Mouse (Mus musculus) layer of hippocampus, postnatal 10 days (tissue): ENCODE results near the gene Naa11. TPM values are rescaled to one million over a fixed set of nuclear protein-coding genes. Genes with fewer than 3 reads are reported as not detected.

ENCODE experiments used
- DNase-seq, 2 experiments: peaks; one replicate each; pipeline ENCODE4 v3.0.0; 2021; ENCODE audit warnings: low spot score in 2 of 2
- total RNA-seq, 2 experiments: library from RNA; stranded (reverse); gene quantifications; 2 replicates each; pipeline ENCODE4 v1.2.3; 2021

Naa11 gene
- total RNA-seq, 2 experiments from 2014 or later: not detected

DNA sequence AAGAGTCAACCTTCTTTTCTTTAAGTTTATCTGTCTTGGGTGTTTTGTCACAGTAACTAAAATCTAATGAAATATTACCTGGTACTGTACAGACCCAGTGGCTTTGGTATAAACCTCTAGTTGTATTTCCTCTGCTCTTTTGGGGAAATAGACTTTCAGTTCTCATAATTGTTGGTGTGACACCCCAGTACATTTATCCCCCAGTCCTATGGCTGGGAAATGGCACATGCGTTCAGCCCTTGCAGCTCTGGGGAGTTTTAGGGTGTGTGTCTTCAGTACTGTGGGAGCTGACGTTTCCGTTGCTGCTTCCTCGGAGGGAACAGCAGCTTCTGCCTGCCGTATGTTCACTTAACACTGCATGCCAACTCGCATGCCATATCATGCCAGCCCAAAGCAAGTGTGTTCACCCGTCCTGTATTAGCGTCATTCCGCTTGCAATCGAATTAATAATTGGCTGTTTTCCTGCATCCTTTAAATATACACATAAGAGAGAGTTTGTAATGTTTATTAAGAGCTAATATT lies 46.4 kb downstream of the Naa11 start:
- DNase-seq: peak in 1 of 2 experiments; percentile 13

DNA sequence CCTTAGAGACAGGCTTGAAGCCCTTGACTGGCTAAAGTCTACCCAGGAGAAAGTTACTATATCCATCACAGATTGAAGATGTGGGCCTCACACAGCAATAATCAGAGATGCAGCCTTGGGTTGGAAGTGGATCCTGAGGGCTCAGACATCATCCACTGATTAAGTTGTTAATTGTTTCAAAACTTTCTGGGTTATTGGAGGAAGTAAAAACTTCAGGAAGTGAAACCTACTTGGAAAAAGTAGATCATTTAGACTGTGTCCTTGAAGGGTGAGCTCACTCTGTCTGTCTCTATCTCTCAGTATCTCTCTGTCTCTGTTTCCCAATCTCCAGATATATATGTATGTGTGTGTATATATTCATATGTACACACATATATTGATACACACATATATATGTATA lies 47.0 kb downstream of the Naa11 start:
- DNase-seq: no peak

DNA sequence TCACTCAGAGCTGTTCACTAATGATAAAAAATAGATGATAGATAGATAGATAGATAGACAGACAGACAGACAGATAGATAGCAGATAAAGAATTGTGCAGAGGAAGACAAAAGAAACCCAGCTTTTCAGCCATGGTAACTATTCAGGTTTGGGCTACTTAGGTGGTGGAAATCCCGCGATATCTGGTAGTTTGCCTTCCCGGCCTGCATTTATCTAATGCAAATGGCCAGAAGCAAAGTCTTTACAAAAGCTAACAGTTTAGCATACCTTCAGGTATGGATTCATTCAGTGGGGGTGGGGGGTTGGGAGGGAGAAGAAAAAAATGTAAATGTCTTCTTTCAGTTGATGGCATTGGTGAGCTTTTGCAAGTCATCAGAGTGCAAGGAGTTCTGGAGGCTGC lies 48.0 kb downstream of the Naa11 start:
- no peak for DNase-seq

DNA sequence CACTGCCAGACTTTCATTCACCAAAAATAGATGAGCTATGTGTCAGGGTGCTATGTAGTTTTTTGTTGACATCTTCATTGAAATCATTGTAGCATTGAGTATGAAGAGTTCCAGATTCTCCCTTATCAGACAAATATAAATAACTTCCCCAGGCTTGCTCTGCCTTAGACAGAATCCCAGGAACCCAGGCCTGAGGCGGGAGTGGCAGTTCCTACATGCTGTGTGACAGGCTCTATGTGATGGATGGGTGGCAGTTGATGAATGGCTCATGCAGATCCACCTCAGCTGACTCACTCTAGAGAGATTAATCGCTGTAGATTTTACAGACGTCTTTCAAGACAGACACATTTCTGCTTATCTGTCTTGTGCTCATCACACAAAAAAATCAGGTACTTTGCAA lies 57.4 kb downstream of the Naa11 start:
- DNase-seq: no peak

Other genes starting within 250 kb of the Naa11 start
- not detected for gene Gk2, start 64.6 kb upstream of the Naa11 start, total RNA-seq